Mouse (Mus musculus) R1 (cell line): ENCODE measurements around the gene Sipa1.

Experiments used
- DNase-seq: peaks from one replicate; pipeline ENCODE4 v3.0.0-alpha.2; 2018; ENCODE audit warnings: low read depth, low spot score

Gene Sipa1

DNA sequence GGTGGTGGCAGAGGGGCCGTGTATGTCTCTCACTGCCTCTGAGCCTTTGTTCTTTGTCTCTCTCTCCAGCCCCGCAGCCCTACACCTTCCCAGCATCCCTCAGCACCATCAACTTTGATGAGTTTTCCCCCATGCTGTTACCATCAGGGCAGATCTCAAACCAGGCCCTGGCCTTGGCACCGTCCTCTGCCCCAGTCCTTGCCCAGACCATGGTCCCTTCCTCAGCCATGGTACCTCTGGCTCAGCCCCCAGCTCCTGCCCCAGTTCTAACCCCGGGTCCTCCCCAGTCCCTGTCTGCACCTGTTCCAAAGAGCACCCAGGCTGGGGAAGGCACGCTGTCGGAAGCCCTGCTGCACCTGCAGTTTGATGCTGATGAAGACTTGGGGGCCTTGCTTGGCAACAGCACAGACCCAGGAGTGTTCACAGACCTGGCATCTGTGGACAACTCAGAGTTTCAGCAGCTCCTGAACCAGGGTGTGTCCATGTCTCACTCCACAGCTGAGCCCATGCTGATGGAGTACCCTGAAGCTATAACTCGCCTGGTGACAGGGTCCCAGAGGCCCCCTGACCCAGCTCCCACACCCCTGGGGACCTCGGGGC is 16.7 kb downstream of the Sipa1 start:
- DNase-seq: no peak

DNA sequence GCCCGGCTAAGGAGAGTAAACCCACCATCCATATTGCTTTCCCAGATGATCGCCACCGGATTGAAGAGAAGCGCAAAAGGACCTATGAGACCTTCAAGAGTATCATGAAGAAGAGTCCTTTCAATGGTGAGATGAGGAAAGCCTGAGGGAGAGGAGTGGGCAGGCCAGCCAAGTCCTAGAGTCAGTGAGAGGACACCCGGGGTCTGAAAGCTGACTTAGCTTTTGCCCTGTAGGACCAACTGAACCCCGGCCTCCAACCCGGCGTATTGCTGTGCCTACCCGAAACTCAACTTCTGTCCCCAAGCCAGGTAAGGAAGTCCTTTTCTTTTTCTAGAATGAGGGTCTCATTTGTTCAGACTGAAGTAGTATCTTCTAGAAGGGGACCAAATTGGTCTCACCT is 18.2 kb downstream of the Sipa1 start:
- DNase-seq: no peak

DNA sequence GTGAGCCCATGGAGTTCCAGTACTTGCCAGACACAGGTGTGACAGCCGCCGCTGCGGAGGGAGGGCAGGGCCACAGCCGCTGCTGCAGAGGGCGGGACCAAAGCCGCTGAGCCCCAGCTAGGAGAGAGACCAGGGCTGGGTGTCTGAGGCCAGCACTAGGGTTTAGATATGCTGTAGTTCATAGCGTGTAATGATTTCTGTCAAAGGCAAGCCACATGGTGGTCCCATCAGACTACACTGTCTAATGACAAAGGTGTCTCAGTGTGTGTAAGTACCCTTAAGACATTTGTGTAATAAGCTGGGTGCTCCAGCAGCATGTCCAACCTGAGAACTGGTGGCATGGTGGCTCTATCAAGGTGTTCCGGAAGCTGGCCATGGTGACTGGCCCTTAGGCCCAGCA is 21.9 kb downstream of the Sipa1 start:
- DNase-seq: no peak

DNA sequence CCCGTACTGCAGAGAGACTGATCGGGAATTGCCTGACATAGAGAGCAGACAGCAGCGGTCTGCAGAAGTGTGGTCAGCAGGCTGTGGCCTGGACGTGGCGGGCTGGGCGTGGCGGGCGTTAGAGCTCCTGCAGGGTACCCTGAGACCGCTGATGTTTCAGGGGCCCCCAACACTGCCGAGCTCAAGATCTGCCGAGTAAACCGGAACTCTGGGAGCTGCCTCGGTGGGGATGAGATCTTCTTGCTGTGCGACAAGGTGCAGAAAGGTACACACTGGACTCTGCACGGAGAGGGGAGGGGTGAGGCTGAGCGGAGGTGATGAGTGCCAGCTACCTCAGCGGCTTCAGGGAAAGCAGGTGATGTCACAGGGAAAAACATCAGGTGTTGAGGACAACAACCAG is 22.5 kb downstream of the Sipa1 start:
- no peak for DNase-seq

DNA sequence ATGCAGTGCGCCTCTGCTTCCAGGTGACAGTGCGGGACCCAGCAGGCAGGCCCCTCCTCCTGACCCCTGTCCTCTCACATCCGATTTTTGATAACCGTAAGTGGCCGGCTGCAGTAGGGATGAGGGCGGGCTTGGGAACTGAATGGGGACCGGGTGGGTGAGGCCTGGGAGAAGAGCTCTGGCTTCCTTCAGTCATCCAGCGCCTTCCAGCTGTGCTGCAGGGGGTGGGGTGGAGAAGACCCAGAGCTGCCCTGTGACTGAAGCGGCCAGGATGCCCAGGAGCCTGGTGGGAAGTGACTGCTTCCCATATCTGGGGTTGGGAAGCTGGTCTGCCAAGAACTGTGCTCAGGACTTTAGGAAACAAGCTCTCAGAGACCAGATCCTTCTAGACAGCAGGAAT is 23.2 kb downstream of the Sipa1 start:
- DNase-seq: no peak

DNA sequence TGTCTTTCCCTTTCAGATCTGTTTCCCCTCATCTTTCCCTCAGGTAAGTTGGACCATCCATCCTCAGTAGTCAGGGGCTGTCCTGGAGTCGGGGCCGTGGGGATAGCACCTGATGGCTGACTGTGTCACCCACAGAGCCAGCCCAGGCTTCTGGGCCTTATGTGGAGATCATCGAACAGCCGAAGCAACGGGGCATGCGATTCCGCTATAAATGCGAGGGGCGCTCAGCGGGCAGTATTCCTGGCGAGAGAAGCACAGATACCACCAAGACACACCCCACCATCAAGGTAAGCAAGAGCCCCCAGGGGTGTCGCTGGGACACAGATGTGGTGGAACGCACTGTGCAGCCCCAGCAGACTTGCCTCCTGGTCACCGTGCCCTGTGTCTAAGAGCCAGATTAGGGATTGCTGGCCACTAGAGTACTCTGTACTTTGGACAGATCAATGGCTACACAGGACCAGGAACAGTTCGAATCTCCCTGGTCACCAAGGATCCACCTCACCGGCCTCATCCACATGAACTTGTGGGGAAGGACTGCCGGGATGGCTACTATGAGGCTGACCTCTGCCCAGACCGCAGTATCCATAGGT is 25.0 kb downstream of the Sipa1 start:
- no peak for DNase-seq

DNA sequence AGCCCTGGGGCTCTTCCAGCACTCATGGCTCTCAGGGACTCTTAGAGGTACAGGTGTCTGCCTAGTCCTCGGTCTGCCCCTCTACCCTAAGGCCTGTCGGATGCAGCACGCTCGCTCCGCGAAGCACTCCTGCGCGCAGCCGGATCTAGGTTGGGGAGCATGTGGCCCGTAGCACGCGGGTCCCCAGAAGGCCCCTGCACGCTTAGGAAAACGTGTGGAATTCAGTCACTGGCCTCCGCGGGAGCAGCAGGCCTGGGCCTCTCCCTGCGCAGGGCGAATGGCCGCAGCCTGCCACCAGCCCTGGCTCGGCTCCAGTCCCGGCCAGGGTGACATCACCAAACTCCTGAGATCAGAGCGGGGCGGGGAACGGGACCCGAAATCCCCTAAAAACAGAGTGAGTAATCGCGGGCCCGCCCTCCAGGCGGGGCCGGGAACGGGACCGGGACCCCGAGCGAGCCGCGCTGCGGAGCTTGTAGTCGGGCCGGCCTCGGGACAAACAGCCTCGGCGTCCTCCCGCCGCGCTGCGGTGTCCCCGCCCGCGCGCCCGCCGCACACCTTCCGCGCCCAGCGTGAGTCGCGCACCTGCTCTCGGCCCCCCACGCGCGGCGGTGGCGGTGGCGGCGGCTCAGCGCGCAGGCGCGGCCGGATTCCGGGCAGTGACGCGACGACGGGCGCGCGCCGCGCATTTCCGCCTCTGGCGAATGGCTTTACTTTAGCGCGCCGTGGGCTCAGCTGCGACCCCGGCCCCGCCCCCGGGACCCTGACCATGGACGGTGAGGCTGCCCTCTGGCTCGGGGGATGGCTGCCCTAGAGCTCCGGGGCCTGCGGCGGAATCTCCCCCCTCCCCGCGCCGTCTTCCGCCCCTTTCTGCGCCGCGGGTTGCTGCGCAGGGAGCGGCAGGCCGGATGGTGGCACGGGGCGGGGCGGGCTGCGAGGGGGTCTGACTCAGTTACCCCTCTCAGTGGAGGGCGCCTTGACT is 26.1 kb downstream of the Sipa1 start, which contains the start of gene Rela:
TSS of gene Rela (plus strand) at position 415 of the 979 bp plus-strand sequence.
- DNase-seq: peak; percentile 87

DNA sequence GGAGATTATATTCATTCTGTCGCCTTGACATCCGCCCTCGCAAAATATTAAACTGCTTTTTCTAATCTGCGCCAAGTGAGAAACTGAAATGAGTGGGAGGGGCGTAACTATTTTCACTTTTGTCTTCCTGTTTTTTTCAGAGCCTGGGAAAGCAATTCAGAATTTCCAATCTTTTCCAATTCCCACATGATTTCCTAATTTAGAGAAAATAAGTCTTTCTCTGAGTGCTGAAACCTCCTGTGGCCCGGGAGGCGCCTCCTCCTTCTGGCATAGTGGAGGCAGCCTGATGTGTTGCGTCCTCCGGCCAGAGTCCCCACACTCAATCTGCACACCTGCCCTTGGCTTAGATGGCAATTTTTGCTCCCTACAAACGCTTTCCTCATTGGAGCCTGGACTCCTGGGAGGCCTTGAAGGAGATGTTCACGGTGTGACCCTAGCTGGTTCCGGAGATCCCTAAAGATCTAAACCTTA is 26.9 kb downstream of the Sipa1 start:
- DNase-seq: no peak

DNA sequence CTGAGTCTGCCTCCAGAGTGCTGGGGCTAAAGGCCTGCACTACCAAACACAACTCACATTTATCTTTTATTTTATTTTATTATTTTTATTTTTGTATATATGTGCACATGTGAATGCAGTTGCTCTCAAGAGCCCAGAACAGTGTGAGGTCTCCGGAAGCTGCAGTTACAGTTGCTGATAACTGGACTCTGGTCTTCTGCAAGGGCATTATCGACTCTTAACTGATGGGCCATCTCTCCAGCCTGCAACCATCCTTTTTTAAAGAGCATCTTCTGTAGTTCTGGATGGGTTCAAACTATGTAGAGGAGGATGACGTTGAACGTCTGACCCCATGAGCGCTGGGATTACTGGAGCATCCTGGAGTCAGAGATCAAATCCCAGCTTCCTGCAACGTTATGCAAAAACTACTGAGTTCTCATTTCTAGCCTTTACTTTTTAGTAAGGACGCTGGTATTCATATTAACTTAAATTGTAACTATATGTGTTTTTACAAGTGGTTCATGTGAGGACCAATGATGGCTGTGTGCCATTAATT is 27.4 kb downstream of the Sipa1 start:
- no peak for DNase-seq

DNA sequence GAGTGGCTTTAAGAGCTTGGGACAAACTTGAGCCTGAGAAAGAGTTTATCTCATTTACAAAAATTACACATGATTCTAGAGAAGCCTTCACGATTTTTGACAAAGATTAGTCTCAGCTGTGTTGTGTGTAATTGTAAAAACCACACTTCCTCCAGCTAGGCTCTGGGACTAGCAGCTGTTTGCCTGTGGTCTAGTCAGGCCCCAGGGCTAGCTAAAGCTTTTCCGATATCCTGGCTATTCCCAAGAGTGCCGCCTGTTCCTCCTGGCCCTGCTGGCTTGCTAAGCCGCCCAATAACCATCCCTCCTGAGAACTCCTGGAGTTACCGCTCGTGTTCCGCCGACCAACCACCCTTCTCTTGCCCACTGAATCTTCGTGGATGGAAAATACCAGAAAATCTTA is 31.4 kb downstream of the Sipa1 start:
- no peak for DNase-seq

DNA sequence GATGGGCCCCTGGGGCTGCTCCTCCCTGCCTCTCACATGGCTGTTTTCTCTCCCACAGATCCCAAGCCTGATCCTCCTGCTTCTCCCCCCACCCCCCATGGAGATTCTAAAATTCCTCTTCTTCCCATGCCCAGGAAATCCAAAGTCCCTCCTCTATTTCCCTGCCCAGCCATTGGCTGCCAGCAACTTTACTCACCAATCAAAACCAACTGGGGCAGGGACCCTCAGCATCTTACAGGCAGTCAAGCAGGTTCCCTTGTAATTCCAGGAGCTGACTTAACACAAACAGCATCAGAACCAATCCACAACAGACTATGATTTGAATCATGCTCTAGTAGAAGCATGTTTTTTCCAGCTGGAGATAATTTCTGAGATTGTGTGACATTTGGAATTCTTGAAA is 33.6 kb downstream of the Sipa1 start:
- DNase-seq: peak; percentile 82

DNA sequence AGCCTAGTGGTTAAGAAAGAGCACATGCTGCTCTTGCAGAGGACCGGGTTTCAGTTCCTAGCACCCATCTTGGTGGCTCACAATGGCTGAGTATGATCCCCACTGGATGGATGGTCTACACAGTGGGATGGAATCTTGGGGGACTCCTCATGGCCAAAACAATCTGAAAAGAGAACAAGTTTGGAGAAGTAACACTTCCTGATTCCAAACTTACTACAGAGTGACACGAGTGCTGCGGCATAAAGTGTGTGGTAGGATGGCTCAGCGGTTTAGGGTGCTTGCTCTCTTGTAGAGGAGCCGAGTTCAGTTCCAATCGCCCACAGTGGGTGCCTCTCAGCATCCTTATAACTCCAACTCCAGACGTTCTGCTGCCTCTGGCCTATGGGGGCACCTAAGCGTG is 38.2 kb downstream of the Sipa1 start:
- DNase-seq: no peak

DNA sequence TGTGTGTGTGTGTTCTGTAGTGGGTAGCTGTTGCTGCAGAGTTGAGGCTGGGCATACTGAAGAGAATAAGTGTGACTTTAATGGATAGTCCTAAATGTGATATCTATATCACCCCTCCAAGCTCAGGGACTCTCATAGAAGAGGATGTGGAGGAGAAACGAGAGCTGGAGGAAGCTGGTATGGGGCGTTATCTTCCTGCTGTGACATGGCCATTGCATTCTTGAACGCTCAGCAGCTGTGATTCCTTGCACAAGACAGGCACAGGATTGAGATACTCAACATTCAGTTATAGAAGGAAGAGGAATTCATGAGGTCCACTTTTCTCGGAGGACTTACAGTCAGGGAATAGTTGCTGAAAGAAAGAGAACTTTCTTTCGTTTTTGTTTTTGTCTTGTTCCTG is 41.6 kb downstream of the Sipa1 start:
- DNase-seq: no peak

DNA sequence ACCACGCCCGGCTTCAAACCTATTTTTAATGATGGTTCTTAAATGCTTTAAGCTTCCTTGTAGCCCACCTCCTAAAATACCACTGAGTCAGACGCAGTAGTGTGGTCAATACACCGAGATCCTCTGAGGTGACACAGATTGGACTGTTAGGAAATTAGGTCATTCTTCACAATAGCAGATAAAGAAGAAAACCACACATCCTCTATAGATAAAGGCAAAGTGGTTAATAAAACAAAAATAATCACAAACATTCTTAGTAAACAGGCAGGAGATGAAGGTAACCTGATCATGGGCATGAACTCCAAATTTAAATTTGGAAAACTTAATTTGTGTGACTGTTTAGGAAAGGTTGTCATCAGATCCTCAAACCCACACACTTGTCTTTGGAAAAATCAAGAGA is 43.5 kb downstream of the Sipa1 start:
- no peak for DNase-seq

DNA sequence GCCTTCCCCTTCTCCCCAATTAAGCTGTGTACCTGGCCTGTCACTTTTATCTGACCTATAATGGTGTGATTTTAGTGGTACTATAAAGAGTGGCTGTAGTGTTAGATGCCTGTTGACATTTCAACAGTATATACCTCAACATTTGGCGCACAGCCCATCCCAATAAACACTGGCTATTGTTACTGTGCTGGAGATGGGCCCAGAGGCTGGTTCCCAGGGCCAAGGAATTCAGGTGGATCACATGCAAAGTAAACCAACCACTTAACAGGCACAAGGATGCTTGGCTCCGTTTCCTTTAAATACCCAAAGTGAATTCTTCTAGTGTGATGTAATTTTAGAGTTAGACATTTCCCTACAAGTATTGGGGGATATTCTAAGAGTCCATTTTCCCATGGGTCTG is 48.6 kb downstream of the Sipa1 start:
- no peak for DNase-seq

DNA sequence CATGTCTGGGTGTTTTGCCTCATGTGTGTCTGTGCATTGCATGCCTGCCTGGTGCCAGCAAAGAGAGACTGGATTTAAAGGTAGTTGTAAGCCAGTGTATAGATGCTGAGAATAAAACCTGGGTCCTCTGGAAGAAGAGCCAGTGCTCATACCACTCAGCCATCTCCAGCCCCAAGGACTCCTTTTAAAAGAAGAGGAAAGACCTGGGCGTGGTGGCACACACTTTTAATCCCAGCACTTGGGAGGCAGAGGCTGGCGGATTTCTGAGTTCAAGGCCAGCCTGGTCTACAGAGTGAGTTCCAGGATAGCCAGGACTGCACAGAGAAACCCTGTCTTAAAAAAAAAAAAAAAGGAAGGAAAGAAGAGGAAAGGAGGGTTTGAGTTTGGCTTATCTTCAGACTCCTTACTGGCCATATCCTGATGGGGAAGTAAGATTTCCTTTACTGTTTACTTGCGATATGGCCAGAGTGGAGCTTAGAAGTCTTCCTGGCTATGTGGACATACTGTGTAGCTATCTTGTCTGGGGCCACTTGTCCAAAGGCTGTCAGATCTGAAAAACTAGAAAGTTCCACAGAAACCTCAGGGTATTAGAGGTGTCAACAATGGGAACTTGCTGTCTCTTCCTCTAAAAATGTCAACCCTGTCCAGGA is 50.6 kb downstream of the Sipa1 start:
- DNase-seq: no peak

DNA sequence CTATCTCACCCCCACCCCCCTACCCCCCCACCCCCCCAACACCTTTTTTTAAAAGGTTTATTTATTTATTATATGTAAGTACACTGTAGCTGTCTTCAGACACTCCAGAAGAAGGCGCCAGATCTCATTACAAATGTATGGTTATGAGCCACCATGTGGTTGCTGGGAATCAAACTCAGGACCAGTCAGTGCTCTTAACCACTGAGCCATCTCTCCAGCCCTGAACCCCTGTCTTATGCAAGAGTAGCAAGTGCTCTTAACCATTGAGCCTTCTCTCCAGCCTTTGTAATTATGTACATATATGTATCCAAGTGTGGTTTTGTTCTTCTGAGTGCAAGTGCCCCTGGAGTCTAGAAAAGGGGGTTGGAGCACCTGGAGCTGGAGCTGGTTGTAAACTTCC is 51.5 kb downstream of the Sipa1 start:
- DNase-seq: peak; percentile 32

DNA sequence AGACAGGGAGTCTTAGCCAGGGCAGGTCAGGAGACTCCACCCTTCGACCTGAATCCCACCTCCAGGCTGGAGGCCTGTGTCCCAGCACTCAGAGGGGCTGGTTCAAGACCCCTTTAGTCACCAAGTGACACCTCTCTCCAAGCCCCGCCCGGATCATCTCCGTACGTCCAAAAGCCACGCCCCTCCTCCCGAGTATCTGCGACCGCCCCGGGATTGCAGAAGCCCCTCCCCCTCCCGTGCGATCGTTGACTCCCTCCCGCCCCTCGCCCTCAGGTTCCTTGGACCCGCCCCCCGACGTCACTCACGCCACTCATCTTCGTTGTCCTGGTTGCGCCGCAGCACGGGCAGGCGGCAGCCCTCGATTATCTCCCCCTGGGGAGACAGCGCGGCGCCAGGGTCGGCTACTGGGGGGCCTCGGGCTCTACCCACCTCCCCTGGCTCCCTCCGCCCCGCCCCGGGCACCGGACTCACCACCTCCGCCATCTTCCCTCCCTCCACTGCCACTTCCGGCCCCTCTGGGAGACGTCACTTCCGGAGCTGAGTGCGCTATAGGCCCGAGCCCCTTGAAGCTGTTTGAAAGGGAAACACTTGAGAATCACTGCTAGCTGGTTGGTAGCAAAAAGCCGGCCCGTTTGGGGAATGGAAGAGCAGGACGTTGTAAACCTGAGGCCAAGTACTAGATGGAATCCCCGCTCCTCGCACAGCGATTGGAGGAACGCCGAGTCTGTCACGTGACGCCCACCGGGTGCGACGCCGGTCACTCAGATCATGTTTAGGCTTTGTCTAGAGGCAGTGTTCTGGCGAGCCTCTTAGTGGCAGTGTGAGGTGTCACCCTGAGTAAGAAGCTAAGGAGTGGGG is 53.7 kb downstream of the Sipa1 start, which contains the start of gene Kat5:
TSS of gene Kat5 (minus strand) at position 691 of the 858 bp plus-strand sequence.
- DNase-seq: peak; percentile 95

DNA sequence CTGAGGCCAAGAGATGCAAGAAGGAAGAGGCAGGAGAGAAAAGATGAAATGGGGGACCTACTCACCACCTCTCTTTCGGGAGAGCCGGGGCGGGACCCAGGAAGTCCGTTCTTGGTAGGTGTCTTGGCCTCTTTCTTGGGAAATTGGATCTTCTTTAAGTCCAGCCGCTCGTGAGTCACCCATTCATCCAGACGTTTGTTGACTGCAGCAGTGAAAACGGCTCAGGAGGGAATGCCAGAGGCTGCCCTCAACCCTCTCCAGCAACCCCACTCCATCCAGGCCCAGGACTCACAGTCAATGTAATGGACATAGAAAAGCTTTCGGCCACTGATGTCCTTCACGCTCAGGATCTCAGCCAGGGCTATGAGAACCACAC is 54.3 kb downstream of the Sipa1 start:
- no peak for DNase-seq

DNA sequence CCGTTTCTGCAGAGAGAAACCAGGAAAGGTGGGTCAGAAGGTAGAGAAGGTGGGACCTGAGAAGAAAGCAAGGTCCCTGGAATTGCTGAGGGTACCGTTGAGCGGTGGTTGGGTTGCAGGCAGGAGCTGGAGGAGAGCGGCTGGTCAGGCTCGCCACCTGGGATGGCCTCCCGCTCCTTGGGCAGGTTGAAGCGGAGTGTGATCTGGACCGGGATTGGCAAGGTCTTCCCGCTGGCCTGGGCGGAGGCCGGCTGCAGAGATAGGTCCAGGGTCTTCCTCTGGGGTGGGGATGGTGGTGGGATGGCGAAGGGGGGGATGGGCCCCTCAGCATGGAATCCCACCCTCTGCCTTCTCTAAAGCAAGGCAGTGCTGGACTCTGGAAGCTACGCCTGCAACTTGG is 54.8 kb downstream of the Sipa1 start:
- DNase-seq: no peak
